Mouse (Mus musculus): ENCODE results near the gene Adamts5.

Adamts5 gene

DNA sequence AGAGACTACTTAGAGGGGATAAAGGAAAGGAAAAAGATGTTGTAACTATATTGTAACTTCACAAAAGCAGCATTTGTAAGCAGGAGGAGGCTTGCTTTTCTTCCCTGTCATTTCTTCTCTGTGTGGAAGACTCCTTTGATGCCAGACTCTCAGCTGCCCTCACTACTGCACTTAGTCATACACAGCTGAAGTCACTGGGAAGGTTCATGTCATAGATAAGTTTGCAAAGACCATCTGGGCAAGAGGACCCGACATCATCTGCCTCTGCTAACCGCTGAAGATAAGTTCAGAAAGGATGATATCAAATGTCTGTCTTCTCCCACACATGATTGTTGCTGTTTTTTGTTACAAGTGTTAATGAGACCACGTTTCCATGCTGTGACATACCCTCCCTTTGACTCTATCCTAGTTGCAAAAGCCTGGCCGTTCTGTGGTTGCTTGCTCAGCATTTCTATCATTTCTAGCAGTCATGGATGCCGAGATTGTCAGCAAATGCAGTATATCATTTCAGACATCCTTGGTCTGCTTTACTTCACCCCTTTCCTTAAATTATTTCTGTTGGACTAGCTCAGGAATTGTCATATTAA, 79.2 kb downstream of the Adamts5 start:
- in situ Hi-C loops (cut with MboI; ENCODE audit: low sequenced_read_pairs): no loop called here

DNA sequence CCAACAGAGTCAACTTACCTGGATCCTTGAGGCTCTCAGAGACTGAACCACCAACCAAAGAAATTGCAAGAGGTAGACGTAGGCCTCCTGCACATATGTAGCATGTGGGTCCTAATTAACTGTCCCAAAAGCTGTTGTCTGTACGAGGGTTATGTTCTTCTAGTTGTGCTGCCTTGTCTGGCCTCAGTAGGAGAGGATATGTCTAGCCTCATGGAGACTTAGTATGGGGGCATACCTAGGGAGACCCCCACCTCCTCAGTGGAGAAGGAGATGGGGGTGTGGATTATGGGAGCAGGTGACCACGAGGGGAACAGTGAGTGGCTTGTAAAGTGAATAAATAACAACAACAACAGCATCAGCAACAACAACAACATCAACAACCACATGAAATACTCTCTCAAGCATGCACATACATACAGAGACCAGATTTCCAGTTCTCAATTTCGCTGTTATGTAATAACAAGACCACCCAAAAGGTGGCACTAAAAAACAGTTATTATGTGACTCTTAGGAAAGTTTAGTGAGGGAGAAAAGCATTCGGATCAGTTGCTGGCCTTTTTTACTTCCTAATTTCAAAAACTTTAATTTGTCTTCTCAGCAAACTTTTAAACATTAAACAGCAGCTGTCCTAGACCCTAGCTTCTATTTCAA, 81.7 kb downstream of the Adamts5 start:
- in situ Hi-C loops (cut with MboI; ENCODE audit: low sequenced_read_pairs): no loop called here

DNA sequence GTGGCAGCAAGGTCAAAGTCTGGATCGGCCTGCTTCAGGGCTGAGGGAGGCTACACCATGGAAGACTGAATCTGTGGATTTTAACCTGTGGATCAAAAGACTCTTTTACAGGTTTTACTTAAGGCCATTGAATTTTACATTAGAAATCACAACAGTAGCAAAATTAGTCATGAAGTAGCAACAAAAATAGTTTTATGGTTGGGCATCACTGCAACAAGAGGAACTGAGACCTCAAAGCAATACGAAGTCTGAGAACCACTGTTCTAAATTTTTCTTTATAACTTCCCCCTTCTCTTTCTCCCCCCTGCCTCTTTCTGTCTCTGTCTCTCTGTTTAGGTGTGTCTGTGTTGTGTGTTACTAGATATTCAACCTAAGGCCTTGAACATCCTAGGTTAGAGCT, 87.5 kb downstream of the Adamts5 start:
- in situ Hi-C loops (cut with MboI; ENCODE audit: low sequenced_read_pairs): no loop called here

DNA sequence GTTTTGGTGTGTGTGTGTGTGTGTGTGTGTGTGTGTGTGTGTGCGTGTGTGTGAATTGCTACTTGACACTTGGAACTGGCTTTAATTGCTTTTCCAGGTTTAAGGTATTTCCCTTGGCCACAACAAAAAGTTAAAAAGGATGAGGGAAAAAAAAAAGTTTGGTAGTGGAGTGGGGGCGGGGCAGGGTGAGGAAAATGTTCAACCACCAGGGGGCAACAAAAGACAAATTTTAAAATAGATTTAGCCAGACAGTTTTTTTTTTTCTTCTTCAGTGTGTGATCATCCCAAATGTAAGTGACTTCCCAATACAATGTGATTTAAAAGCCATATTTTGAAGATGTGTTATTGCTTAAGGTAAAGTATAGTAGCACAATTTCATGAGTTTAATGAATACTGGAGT, 94.0 kb downstream of the Adamts5 start:
- in situ Hi-C loops (cut with MboI; ENCODE audit: low sequenced_read_pairs): loop anchor here (5.0 kb wide), 1 partner anchor 1440 kb away; no protein-coding TSS in a partner anchor

DNA sequence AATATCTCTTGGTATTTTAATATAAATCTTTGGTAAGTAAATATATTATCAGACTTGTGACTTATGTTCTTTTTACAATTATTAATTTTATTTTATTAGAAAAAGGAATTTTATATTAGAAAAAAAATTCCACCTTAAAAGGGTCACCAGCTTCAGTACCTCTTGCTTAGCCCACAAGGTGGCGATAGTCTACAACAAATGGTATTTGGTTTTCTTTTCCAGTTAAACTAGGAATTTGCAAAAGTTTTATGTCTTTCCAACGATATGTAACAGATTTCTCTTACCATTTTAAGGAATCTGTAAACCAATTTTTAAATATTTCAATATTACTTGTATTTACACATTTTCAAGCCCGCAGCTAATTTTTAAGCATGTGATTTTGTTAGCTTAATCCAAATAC, 94.6 kb downstream of the Adamts5 start:
- in situ Hi-C loops (cut with MboI; ENCODE audit: low sequenced_read_pairs): loop anchor here (5.0 kb wide), 1 partner anchor 1440 kb away; no protein-coding TSS in a partner anchor
